Mouse (Mus musculus) megakaryocyte, embryonic 14.5 days (primary cell): Measurements from ENCODE around the gene Fcrlb.

Experiments used
- FLI1 ChIP-seq: IDR thresholded peaks from 2 replicates; pipeline ENCODE4 v1.6.1; 2012; ENCODE audit warnings: low read length, inconsistent platforms, mixed read lengths
- GATA1 ChIP-seq: IDR thresholded peaks from 3 replicates; pipeline ENCODE4 v1.6.1; 2012; ENCODE audit warnings: mixed read lengths, low read length, inconsistent platforms, borderline replicate concordance

DNA sequence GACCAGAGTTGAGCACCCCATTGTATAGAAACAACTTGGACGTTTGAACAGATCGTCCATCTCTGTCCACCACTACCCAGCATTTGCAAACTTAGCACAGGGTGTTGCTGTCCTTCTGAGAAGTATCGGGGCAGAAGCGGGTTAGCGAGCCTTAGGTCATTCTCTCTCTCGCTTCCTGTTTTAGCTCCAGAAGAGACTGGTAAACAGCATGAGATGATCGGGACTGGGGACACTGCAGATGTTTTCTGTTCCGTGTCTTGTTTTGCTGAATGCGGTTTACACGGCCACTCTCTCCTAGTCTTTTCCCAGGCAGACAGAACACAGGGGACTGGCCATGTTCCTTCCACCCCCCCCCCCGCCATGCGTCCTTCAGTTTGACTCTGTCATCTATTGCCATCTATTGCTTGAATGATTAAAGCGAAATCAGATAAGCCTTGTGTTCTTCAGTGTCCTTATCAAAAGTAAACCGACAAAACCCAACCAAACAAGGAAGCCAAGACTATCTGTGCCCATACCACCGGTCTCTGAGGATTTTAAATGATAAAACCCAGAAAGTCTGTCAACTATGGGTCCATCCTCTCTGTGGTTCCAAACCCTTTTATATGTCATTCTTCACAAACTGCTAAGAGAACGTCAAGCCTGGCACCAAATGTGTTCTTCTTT is 14.2 kb downstream of the Fcrlb start:
- TF ChIP-seq FLI1 = no peak
- TF ChIP-seq GATA1 = no peak
